Mouse (Mus musculus) MEL (cell line): ENCODE results near the gene Obp2b. TPM values are rescaled to one million over a fixed set of nuclear protein-coding genes. Genes with fewer than 3 reads are reported as not detected.
"Not testable (repeated sequence)": the region's sequence is repeated elsewhere in the genome, so short reads cannot be mapped to it uniquely, and the experiment has no call there.

Experiments used
- DNase-seq: peaks from one replicate; pipeline ENCODE4 v3.0.0; 2011; ENCODE audit warnings: low read depth, low spot score
- H3K27ac ChIP-seq: 2 replicates; pipeline ENCODE4 v1.5.1; 2012; ENCODE audit warnings: low read depth, mild to moderate bottlenecking, control low read depth, low read length, moderate library complexity; ENCODE audit not compliant: control insufficient read depth
- H3K27me3 ChIP-seq, 2 experiments: fragments of 150-350 bp in 1 of 2; sonication (generic) in 1 of 2; 2 replicates each; pipeline ENCODE4 v1.6.1; 2012; ENCODE audit warnings: low read length in 2 of 2, mild to moderate bottlenecking in 2 of 2, improper control_type of control experiment in 1 of 2, moderate library complexity in 1 of 2; ENCODE audit not compliant: insufficient read depth in 2 of 2, control insufficient read depth in 1 of 2
- H3K36me3 ChIP-seq, 2 experiments: 2 replicates each; pipeline ENCODE4 v1.6.1; 2012 to 2014; ENCODE audit warnings: low read length in 2 of 2, improper control_type of control experiment in 1 of 2, inconsistent platforms in 1 of 2, mild to moderate bottlenecking in 1 of 2; ENCODE audit not compliant: insufficient read depth in 2 of 2, control insufficient read depth in 1 of 2
- H3K4me1 ChIP-seq, 2 experiments: fragments of 150-350 bp in 1 of 2; sonication (generic) in 1 of 2; 2 replicates each; pipeline ENCODE4 v1.6.1; 2012; ENCODE audit warnings: low read length in 2 of 2, improper control_type of control experiment in 1 of 2, mild to moderate bottlenecking in 1 of 2; ENCODE audit not compliant: insufficient read depth in 2 of 2, control insufficient read depth in 1 of 2
- H3K4me3 ChIP-seq, 2 experiments: fragments of 150-350 bp in 1 of 2; sonication (generic) in 1 of 2; 2 replicates each; pipeline ENCODE4 v1.5.1; 2012; ENCODE audit warnings: low read depth in 2 of 2, low read length in 2 of 2, mild to moderate bottlenecking in 2 of 2, moderate library complexity in 2 of 2, control low read depth in 1 of 2, improper control_type of control experiment in 1 of 2; ENCODE audit not compliant: control insufficient read depth in 1 of 2, insufficient read depth in 1 of 2
- H3K79me2 ChIP-seq: 2 replicates; pipeline ENCODE4 v1.6.1; 2012; ENCODE audit warnings: mild to moderate bottlenecking, low read length, moderate library complexity; ENCODE audit not compliant: control insufficient read depth, poor library complexity, insufficient read depth
- H3K9ac ChIP-seq: 2 replicates; pipeline ENCODE4 v1.6.1; 2012; ENCODE audit warnings: low read depth, mild to moderate bottlenecking, control low read depth, low read length, moderate library complexity; ENCODE audit not compliant: control insufficient read depth, poor library complexity, severe bottlenecking
- H3K9me3 ChIP-seq: fragments of 150-350 bp; sonication (generic); replicated peaks from 2 replicates; pipeline ENCODE4 v1.6.1; 2012; ENCODE audit warnings: mild to moderate bottlenecking, low read length, improper control_type of control experiment, moderate library complexity; ENCODE audit not compliant: insufficient read depth
- BHLHE40 ChIP-seq: IDR thresholded peaks from 2 replicates; pipeline ENCODE4 v1.6.1; 2012; ENCODE audit warnings: low read depth, mild to moderate bottlenecking, inconsistent platforms, low read length, improper control_type of control experiment, borderline replicate concordance
- CHD1 ChIP-seq: IDR thresholded peaks from 2 replicates; pipeline ENCODE4 v1.6.1; 2012; ENCODE audit warnings: low read depth, mild to moderate bottlenecking, inconsistent platforms, low read length, improper control_type of control experiment
- CHD2 ChIP-seq: IDR thresholded peaks from 2 replicates; pipeline ENCODE4 v1.6.1; 2011; ENCODE audit warnings: low read length, improper control_type of control experiment
- CTCF ChIP-seq, 3 experiments: IDR thresholded peaks in 2 of 3; conservative IDR thresholded peaks in 1 of 3; 2 replicates each; pipeline ENCODE4 v1.5.1; 2011 to 2012; ENCODE audit warnings: low read length in 3 of 3, low read depth in 2 of 3, mild to moderate bottlenecking in 2 of 3, improper control_type of control experiment in 1 of 3, inconsistent platforms in 1 of 3, mixed read lengths in 1 of 3, moderate library complexity in 1 of 3; ENCODE audit not compliant: control insufficient read depth in 1 of 3, insufficient read depth in 1 of 3, poor library complexity in 1 of 3, severe bottlenecking in 1 of 3
- E2F4 ChIP-seq: IDR thresholded peaks from 2 replicates; pipeline ENCODE4 v1.6.1; 2011; ENCODE audit warnings: low read depth, low read length, improper control_type of control experiment, borderline replicate concordance
- EP300 ChIP-seq, 2 experiments: IDR thresholded peaks; 2 replicates each; pipeline ENCODE4 v1.6.1; 2011; ENCODE audit warnings: improper control_type of control experiment in 2 of 2, low read length in 2 of 2, low read depth in 1 of 2, mild to moderate bottlenecking in 1 of 2
- ETS1 ChIP-seq: IDR thresholded peaks from 2 replicates; pipeline ENCODE4 v1.6.1; 2012; ENCODE audit warnings: low read depth, mild to moderate bottlenecking, inconsistent platforms, low read length, improper control_type of control experiment, moderate library complexity
- GATA1 ChIP-seq: IDR thresholded peaks from 2 replicates; pipeline ENCODE4 v1.6.1; 2011; ENCODE audit warnings: low read depth, low read length, improper control_type of control experiment
- HCFC1 ChIP-seq: IDR thresholded peaks from 2 replicates; pipeline ENCODE4 v1.6.1; 2012; ENCODE audit warnings: low read depth, mild to moderate bottlenecking, inconsistent platforms, low read length, improper control_type of control experiment, moderate library complexity
- KAT2A ChIP-seq: conservative IDR thresholded peaks from 2 replicates; pipeline ENCODE4 v1.6.1; 2012; ENCODE audit warnings: low read depth, low read length, improper control_type of control experiment, inconsistent platforms
- MEF2A ChIP-seq: IDR thresholded peaks from 2 replicates; pipeline ENCODE4 v1.6.1; 2014; ENCODE audit warnings: low read depth, mild to moderate bottlenecking, inconsistent platforms, low read length, improper control_type of control experiment; ENCODE audit not compliant: poor library complexity, insufficient replicate concordance, severe bottlenecking; ENCODE audit errors: extremely low read depth
- MYC ChIP-seq: IDR thresholded peaks from 2 replicates; pipeline ENCODE4 v1.6.1; 2011; ENCODE audit warnings: low read depth, mild to moderate bottlenecking, low read length, improper control_type of control experiment, moderate library complexity
- NELFE ChIP-seq: IDR thresholded peaks from 2 replicates; pipeline ENCODE4 v1.6.1; 2011; ENCODE audit warnings: low read depth, low read length, improper control_type of control experiment
- RCOR1 ChIP-seq: IDR thresholded peaks from 2 replicates; pipeline ENCODE4 v1.6.1; 2012; ENCODE audit warnings: low read depth, mild to moderate bottlenecking, inconsistent platforms, low read length, improper control_type of control experiment
- SIN3A ChIP-seq: IDR thresholded peaks from 2 replicates; pipeline ENCODE4 v1.6.1; 2012; ENCODE audit warnings: low read length, improper control_type of control experiment, inconsistent platforms
- SMC3 ChIP-seq: IDR thresholded peaks from 2 replicates; pipeline ENCODE4 v1.6.1; 2011; ENCODE audit warnings: low read depth, low read length, improper control_type of control experiment
- TAL1 ChIP-seq: IDR thresholded peaks from 2 replicates; pipeline ENCODE4 v1.6.1; 2012; ENCODE audit warnings: mild to moderate bottlenecking, inconsistent platforms, low read length, moderate library complexity, mixed read lengths
- TBP ChIP-seq: IDR thresholded peaks from 2 replicates; pipeline ENCODE4 v1.8.0; 2011; ENCODE audit warnings: low read depth, low read length, improper control_type of control experiment
- UBTF ChIP-seq: IDR thresholded peaks from 2 replicates; pipeline ENCODE4 v1.6.1; 2012; ENCODE audit warnings: low read depth, mild to moderate bottlenecking, inconsistent platforms, low read length, improper control_type of control experiment, moderate library complexity, borderline replicate concordance; ENCODE audit not compliant: insufficient read depth
- USF1 ChIP-seq: IDR thresholded peaks from 2 replicates; pipeline ENCODE4 v1.6.1; 2014; ENCODE audit warnings: low read depth, mild to moderate bottlenecking, inconsistent platforms, low read length, improper control_type of control experiment, moderate library complexity
- ZC3H11A ChIP-seq: IDR thresholded peaks from 2 replicates; pipeline ENCODE4 v1.6.1; 2012; ENCODE audit warnings: low read depth, mild to moderate bottlenecking, inconsistent platforms, low read length, improper control_type of control experiment
- polyA plus RNA-seq, 2 experiments: library from polyadenylated mRNA; stranded (reverse) in 1 of 2; unstranded in 1 of 2; fragments of >175 nt in 1 of 2; fragments of >200 nt in 1 of 2; gene quantifications; 2 replicates each; pipeline versions ENCODE4 v1.2.1 to v1.2.4; 2012; ENCODE audit warnings: low replicate concordance in 2 of 2, low read depth in 1 of 2; ENCODE audit not compliant: insufficient read length in 2 of 2, insufficient read depth in 1 of 2, missing spikeins in 1 of 2
- total RNA-seq: library from RNA; depleted of rRNA; stranded (reverse); fragments of 300-350 nt; gene quantifications from 2 replicates; pipeline ENCODE4 v1.2.3, GENCODE M21; 2012

The Obp2b gene
- total and polyA plus RNA-seq, 3 experiments: not detected

DNA sequence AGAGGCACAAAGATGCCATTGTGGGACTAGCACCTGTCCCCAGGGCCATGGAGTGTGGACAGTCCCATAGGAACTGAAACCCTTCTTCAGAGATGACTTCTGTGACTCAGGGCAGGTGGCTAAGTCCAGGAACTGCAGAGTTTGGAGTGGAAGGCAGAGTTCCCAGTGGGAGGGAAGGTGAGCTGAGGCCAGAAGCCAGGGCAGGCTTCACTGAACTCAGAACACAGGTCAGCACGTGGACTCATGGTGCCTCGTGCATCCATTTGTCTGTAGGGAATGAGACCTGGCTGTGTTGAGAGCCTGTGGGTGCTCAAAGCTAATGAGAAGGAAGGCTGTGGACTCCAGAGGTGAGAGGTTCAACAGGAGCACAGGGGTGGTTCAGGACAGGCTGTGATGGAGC, 38.1 kb upstream of the Obp2b start:
- H3K9ac ChIP-seq: no peak overlapping the region
- no peak for DNase-seq
- no peak overlapping the region for H3K27ac ChIP-seq
- H3K4me3 ChIP-seq: no peak overlapping the region
- H3K4me1 ChIP-seq: no peaks in the 10 kb centered on the region
- H3K36me3 ChIP-seq: no peaks in the 10 kb centered on the region
- H3K27me3 ChIP-seq: peaks cover 2 to 4% of the 10 kb centered on the region in 2 experiments; a peak in 2 of 4 replicates
- H3K79me2 ChIP-seq: no peaks in the 10 kb centered on the region
- no peak for TF ChIP-seq TAL1
- TF ChIP-seq CHD1: no peak
- no peak for TF ChIP-seq E2F4
- TF ChIP-seq CHD2: no peak
- no peak for TF ChIP-seq SMC3
- TF ChIP-seq HCFC1: no peak
- no peak for TF ChIP-seq NELFE
- TF ChIP-seq GATA1: no peak
- TF ChIP-seq SIN3A: no peak
- no peak for TF ChIP-seq UBTF
- TF ChIP-seq ETS1: no peak
- TF ChIP-seq RCOR1: no peak
- TF ChIP-seq MEF2A: no peak
- TF ChIP-seq ZC3H11A: no peak
- TF ChIP-seq KAT2A: no peak
- TF ChIP-seq TBP: no peak
- TF ChIP-seq USF1: no peak
- H3K9me3 ChIP-seq: no peaks in the 10 kb centered on the region

DNA sequence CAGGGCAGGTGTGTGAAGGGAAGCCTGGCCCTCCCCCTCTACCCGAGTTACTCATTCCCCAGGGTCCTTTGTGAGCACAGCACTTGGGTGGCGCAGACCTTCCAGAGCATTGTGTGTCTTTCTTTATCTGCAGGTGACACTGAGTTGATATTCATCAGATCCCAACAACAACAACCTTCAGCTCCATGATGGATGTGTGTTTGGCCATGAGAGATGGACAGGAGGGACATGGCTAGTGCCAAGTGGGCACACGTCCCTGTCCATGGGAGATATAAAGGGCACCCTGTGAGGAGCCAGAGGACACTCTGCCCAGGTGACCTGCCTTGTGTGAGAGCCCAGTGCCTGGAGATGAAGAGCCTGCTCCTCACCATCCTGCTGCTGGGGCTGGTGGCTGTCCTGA, 37.1 kb upstream of the Obp2b start, which contains the start of gene Obp2a:
TSS of gene Obp2a (plus strand) at position 301 of the 400 bp plus-strand sequence.
- H3K36me3 ChIP-seq, H3K9ac ChIP-seq, H3K4me1 ChIP-seq, H3K27me3 ChIP-seq, H3K9me3 ChIP-seq, DNase-seq, H3K79me2 ChIP-seq, H3K27ac ChIP-seq, H3K4me3 ChIP-seq: not testable (repeated sequence)

DNA sequence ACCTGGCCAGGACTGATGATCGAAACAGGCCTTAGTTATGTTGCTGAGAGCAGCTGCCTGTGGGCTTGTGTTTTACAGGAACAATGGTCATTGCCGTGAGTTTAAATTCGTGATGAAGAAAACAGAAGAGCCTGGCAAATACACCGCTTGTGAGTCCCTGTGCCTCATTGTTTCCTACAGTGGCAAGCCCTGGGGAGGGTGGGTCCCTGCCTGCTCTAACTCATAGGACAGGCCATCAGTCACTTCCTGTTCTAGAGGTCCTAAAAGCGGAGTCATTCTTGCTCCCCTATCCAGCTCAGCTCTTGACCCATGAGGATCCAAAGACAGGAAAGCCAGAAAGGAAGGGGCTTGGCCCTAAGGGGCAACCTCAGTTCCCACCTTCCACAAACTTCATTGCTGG, 35.8 kb upstream of the Obp2b start:
- no peak for DNase-seq
- no peak for TF ChIP-seq MYC
- no peak for TF ChIP-seq BHLHE40
- no peak for TF ChIP-seq CTCF (IDR thresholded peaks at IDR 0.05 in 2 of 3, conservative IDR thresholded peaks at IDR 0.05 in 1 of 3; ENCODE audit: control insufficient read depth in 1 of 3, insufficient read depth in 1 of 3, low read depth in 2 of 3, low read length in 3 of 3, poor library complexity in 1 of 3, severe bottlenecking in 1 of 3)
- TF ChIP-seq EP300 (IDR thresholded peaks at IDR 0.05; ENCODE audit: low read depth in 1 of 2, low read length in 2 of 2): no peak
- TF ChIP-seq SIN3A: no peak
- Histone ChIP-seq H3K27me3 (peaks cover 2 to 4% of the 10 kb centered on the region in 2 experiments; a peak in 3 of 4 replicates), H3K79me2 (no peaks in the 10 kb centered on the region), H3K4me1 (no peaks in the 10 kb centered on the region), H3K36me3 (no peaks in the 10 kb centered on the region), H3K9ac (no peak overlapping the region), H3K4me3 (no peak overlapping the region), H3K27ac (no peak overlapping the region), H3K9me3 (no peaks in the 10 kb centered on the region)
